Mouse (Mus musculus) liver, adult 10 weeks (tissue): ENCODE measurements around the gene Rps25. TPM values are rescaled to one million over a fixed set of nuclear protein-coding genes. Genes with fewer than 3 reads are reported as not detected.

Source experiments
- polyA plus RNA-seq: library from polyadenylated mRNA; stranded (reverse); fragments of 350-450 nt; fragmentation: Illumina TruSeq; extraction: RNeasy Lipid Tissue Mini Kit (QIAGEN cat#74804); gene quantifications from one replicate; pipeline ENCODE4 v1.2.3, GENCODE M21; 2014; ENCODE audit warnings: low read depth, low replicate concordance

Gene Rps25
- polyA plus RNA-seq: 495 TPM

DNA sequence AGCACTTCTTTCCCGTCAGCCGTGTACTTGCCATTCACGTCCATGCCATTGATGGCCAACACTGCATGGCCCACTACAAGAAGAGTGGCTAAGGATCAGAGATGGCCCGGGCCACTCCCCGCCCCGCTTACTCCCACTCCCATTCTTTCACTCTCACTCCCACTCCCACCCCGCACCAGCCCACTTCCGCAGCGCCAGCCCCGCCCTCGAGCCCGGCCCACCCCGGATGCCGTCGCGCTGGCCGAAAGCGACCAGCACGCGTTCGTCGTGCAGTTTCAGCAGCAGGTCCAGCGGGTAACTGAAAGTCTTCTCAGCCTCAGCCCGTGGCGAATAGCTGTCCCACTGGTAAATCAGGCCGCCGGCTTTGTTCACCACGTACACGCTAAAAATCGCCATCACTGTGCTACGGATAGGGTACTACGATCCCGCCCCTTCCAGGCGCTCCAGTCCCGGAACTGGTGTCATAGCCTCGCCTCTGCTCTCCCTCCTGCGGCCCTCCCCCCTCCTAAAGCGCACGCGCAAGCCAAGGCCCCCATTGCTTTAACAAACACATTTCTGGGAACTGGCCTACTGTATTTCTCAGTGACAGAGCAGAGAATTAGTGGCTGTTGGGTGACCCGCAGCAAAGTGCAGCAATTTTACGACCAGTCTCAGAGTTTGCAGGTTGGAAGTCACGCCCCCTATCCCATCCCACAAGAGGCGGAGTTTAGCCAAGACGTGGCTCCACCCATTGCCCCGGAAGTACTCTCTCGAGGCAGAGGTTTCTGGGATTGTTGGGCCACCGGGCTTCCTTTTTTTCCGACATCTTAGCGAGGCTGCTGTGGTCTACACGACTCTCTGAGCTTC, at the start of gene Rps25, which contains the start of gene Trappc4:
TSS of gene Rps25 (plus strand) at position 234 of the 846 bp plus-strand sequence.
TSS of gene Trappc4 (minus strand) at position 695 of the 846 bp plus-strand sequence.

DNA sequence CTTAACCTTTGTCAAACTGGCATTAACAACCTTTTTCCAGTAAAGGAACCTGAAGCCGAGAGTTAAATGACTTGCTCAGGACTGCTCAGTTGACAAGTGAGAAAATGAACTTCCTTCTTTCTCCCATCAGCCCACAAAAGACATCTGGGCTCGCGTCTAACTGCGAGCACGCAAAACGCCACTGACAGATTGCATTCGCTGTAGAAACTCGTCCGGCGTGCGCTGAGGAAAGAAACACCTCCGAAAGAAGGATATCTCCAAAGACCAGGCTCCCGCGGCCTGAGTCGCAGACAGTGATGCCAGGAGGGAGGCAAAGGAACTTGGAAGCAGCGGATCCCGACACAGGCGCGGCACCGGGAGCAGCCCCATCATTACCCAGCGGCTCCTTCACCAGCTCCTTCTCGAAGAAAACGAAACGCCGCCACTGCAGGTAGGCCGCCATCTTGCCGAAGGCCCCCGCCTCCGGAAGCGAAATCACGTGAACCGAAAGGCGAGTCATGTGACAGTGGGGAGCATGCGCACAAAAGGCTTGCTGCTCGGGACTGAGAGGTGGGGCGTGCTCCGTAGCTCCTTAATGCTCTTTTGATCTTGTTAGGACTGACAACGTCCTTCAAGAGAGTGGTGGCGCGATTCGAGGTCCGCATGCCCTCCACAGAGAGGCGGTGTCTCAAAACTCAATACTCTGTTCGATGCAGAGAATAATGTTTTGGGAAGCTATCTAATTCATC, 45.6 kb upstream of the Rps25 start, which contains the start of gene Vps11:
TSS of gene Vps11 (minus strand) at position 481 of the 728 bp plus-strand sequence.

DNA sequence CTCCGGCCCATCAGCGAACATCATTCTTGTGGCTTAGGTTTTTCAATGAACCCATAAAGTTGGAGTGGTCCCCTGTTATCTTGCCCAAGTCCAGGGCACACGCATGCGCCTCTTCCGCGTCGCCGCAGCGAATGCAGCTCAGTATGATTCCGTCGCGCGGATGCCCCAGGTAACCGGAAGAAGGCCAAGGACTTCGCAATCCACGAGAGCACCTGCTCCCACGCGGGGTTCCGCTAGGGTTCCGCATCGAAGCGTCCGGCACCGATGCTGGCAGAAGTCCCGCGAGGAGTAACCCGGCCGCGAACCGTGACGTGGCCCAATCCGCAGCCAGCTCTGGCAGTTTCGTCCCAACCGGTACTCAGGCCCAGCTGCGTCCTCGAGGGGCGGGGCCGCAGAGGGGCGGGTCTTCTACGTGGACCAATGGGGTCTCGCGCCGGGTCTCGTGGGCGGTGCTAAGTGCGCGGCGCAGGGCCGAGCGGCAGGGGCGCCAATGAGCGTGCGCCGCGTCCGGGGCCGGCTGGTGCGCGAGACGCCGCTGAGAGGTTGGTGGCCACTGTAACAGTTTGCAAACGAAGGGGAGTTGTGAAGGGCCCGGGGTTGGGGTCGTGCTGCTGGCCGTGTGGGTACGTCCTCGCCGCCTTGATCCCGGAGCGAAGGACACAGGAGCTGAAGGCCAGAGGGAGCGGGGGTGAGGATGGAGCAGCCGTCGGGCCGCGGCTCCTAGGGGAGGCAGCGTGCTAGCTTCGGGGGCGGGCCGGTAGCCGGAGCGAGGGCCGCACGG, 27.7 kb upstream of the Rps25 start, which contains the start of gene Hyou1:
TSS of gene Hyou1 (plus strand) at position 437 of the 781 bp plus-strand sequence.

DNA sequence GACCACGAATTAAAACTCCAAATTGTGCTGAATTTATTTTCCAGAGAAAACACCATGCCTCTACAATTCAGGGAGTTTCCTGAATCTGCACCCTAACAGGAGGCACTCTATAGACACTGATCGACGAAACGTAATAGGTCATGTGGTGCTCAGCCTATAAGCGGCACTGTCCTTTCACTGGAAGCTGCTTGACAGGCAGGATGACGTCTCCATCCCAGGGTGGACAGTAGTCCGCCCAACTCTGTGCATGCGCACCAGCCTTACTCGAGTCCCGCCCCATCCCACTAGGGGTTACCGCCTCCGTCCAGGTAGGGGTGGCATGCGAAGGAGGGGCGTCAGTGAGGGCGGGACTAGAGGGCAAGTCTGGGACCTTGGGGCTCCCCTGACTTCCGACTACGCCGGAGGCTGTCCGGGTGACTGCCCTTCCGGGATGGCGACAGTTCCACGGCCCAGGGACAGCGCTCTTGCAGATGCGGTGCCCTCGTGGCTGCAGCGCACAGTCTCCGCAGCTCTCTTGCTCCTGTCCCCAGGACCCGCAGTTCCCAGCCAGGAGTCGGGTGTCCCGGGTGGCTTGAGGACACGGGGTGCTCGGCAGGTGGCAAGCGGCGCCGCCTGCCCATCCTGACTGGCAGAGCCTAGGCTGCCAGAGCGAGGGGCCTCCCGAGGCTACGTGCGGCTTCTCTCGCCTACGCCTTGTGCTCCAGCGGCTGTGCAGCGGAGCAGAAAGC, 10.1 kb upstream of the Rps25 start, which contains the start of gene Slc37a4:
TSS of gene Slc37a4 (plus strand) at position 169 of the 728 bp plus-strand sequence.

DNA sequence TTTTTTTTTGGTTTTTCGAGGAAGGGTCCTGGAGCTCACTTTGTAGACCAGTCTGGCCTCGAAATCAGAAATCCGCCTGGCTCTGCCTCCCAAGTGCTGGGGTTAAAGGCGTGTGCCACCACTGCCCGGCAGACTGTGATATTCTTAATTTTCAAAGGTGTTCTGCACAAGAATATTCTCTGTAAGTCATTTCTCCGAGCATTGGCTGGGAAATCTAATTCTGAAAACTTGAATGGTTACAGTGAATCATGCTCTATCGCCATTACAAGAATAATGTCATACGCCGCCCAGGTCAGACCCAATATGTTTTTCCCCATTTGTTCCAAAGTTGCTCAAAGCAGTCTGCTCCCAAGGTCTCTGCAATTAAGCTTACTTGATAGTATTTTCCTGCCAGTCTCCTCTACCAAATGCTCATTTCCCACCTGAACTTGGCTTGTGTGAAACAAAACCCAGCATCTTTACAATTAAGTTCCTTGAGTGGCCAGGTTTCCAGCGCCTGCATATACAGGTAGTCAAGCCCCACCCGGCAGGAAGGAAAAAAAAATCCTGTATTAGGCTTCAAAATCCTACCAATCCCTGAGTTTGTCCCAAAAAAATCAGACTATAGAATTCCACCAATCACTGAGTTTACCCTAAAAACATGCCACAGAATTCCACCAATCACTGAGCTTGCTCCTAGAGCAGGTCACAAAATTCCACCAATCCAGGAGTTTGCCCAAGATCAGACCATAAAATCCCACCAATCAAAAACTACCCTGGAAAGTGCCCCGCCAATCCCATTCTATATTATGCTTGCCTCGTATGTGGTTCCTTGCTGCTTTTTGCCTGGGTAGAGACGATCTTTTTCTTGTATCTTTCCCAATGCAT, 11.8 kb downstream of the Rps25 start, which contains the start of gene Ccdc84:
TSS of gene Ccdc84 (minus strand) at position 51 of the 867 bp plus-strand sequence.

DNA sequence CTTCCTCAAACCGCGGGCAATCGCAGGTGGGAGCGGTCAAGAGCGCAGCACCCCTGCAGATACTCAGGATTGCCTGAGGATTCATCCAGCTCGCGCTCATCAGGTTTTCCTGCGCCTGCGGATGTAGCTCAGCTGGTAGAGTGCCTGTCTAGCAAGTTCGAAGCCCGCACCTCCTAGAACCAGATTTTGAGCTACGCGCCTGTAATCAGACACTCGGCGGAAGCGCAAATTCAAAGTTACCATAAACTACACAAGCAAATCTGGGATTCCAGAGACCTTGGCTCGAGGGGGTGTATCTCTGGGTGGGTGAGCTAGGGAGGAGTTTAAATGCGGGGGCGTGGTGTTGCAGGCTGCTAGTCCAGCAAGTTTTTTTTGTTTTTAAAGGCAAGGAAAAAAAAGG, 34.0 kb downstream of the Rps25 start, which contains the start of gene Foxr1:
TSS of gene Foxr1 (minus strand) at position 176 of the 400 bp plus-strand sequence.

DNA sequence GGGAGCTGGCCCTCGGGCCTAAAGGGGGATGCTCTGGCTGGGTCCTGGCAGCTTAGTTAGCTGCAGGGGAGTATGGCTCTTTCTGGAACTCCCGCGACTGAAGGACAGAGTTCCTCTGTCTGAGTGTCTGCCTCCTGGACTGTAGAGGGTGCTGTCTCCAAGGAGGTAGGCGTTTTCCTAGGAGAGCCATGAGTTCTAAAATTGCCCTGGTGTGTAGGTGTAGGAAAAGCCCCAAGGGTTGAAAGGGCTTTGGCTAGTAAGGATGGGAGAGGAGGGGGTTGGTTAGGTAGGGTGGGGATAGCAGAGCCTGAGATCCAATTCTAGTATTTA, 47.9 kb downstream of the Rps25 start, which contains the start of gene Upk2:
TSS of gene Upk2 (minus strand) at position 86 of the 330 bp plus-strand sequence.

Other genes starting within 250 kb of the Rps25 start
- gene Cbl, start 173.1 kb upstream of the Rps25 start, polyA plus RNA-seq: 5.1 TPM
- gene Ccdc153, start 166.5 kb upstream of the Rps25 start, polyA plus RNA-seq: not detected
- gene Pdzd3, start 155.7 kb upstream of the Rps25 start, polyA plus RNA-seq: not detected
- gene Nlrx1, start 138.5 kb upstream of the Rps25 start, polyA plus RNA-seq: 0.34 TPM
- not detected for gene Abcg4, start 118.5 kb upstream of the Rps25 start, polyA plus RNA-seq
- 6.5 TPM for gene Hinfp, start 101.5 kb upstream of the Rps25 start, polyA plus RNA-seq
- 2.1 TPM for gene C2cd2l, start 86.9 kb upstream of the Rps25 start, polyA plus RNA-seq
- 14.6 TPM for gene Dpagt1, start 81.1 kb upstream of the Rps25 start, polyA plus RNA-seq
- gene H2afx, start 72.4 kb upstream of the Rps25 start, polyA plus RNA-seq: 1.0 TPM
- 36.4 TPM for gene Hmbs, start 62.9 kb upstream of the Rps25 start, polyA plus RNA-seq
- gene Vps11, start 45.5 kb upstream of the Rps25 start, polyA plus RNA-seq: 8.1 TPM
- gene Hyou1, start 27.6 kb upstream of the Rps25 start, polyA plus RNA-seq: 21.1 TPM
- 32.4 TPM for gene Slc37a4, start 10.3 kb upstream of the Rps25 start, polyA plus RNA-seq
- 20.4 TPM for gene Trappc4, start 461 bp downstream of the Rps25 start, polyA plus RNA-seq
- gene Ccdc84, start 11.4 kb downstream of the Rps25 start, polyA plus RNA-seq: 16.2 TPM
- not detected for gene Foxr1, start 34.0 kb downstream of the Rps25 start, polyA plus RNA-seq
- gene Upk2, start 47.8 kb downstream of the Rps25 start, polyA plus RNA-seq: not detected
- gene Bcl9l, start 75.7 kb downstream of the Rps25 start, polyA plus RNA-seq: 0.82 TPM
- 0.24 TPM for gene Cxcr5, start 154.7 kb downstream of the Rps25 start, polyA plus RNA-seq
- gene Ddx6, start 197.8 kb downstream of the Rps25 start, polyA plus RNA-seq: 60.4 TPM